Mouse (Mus musculus) liver, adult 2 months (tissue): ENCODE data around the gene Cd247.

Source experiments
- CTCF ChIP-seq: fragments of 200-500 bp; IDR thresholded peaks from 2 replicates; pipeline ENCODE4 v1.5.1; 2011; ENCODE audit warnings: low read depth, low read length, control low read depth
- POLR2A ChIP-seq: fragments of 200-500 bp; IDR thresholded peaks from 2 replicates; pipeline ENCODE4 v1.6.1; 2011; ENCODE audit warnings: low read length, control low read depth; ENCODE audit not compliant: insufficient read depth; ENCODE audit errors: extremely low read depth

- TF ChIP-seq CTCF = no peak
- TF ChIP-seq POLR2A = no peak
Measured at GRCm38 (mm10) chr1:165789066-165789660, 682 bp downstream of the Cd247 start.
